Mouse (Mus musculus) heart, postnatal 36 days (tissue): ENCODE measurements around the gene Cnih2. TPM values are rescaled to one million over a fixed set of nuclear protein-coding genes. Genes with fewer than 3 reads are reported as not detected.
"Not testable (repeated sequence)": the region's sequence is repeated elsewhere in the genome, so short reads cannot be mapped to it uniquely, and the experiment has no call there.

Source experiments
- DNase-seq, 2 experiments: peaks; one replicate each; pipeline ENCODE4 v3.0.0; 2021 to 2022
- intact Hi-C: fragments of 180-260 bp; cut with DNase I; formaldehyde crosslinking; loops from one replicate; pipeline ENCODE4 v1.15.1; 2025
- total RNA-seq, 2 experiments: library from RNA; stranded (reverse); gene quantifications; 2 replicates each; pipeline ENCODE4 v1.2.3; 2021

Cnih2 gene
- total RNA-seq, 2 experiments from 2014 or later = 0.30 to 0.31 TPM

DNA sequence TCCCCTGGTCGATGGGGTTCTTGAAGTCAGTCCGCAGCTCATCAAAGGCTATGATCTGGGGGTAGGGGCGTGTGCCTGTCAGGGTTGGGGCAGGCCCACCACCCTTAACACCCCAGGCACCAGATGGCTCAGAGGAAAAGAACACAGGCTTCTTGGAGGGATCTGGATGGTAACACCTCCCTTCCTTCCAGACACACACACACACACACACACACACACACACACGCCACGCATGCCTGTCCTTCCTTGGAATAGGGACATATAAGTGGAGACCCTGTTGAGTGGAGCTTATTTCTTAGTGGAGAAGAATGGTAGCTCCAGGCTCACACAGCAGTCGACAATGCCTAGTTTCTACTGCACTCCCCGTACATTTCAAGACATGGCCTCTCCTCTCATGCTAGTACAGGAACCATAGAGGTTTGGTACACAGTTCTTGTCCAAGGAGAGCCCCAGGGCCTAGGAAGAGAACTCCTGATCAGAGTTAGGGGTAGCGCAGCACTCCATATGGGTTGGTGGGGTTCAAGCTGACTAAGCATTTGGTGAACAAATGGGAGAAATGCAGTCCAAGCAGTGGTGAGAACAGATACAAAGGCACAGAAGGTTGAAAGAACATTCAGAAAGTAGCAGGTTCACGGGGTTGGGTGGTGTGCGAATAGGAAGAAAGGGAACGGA is 3.4 kb downstream of the Cnih2 start:
- intact Hi-C loops = loop anchor here (2.0 kb wide), 1 partner anchor 44 kb away; no protein-coding TSS in a partner anchor
- DNase-seq = no peak

GRCm38 (mm10) chr19:5094243-5094632 is 4.1 kb downstream of the Cnih2 start:
- intact Hi-C loops = loop anchor here (2.0 kb wide), 1 partner anchor 45 kb away; no protein-coding TSS in a partner anchor
- DNase-seq = peak; percentile 84 to 91

DNA sequence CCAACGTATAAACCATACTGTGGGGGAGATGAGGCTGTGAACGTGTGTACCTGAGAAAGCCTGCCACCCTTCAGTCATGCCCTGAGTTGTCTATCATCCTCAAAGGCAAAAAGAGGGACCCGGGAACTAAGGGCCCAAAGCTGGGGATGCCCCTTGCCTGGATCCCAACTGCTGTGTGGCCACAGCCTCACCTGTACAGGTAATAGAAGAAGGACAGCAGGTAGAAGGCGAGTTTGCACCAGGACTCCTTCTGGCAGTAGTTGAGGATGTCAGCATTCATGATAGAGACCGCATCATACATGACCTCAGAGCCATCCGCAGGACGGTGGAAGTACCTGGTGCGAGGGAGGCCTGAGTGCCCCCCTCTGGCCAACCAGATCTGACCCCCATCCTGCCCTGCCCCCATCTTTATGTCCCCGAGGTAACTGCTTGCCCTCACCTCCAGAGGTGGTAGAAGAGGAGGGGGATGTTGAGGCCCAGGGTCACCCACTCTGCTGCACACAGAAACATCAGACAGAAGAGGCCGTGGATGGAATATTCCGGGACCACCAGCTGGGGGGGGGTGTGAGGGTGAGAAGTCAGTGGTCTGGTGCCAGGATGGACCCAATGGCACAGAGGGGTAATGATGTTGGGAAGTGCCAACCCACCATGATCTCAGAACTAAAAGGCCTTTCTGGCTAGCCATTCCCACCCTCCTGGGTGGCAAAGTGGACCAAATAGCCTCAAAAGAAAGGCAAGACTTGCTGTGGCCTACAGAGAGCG is 4.7 kb downstream of the Cnih2 start:
- DNase-seq = no peak
- intact Hi-C loops = loop anchor here (2.0 kb wide), 1 partner anchor 45 kb away; no protein-coding TSS in a partner anchor

DNA sequence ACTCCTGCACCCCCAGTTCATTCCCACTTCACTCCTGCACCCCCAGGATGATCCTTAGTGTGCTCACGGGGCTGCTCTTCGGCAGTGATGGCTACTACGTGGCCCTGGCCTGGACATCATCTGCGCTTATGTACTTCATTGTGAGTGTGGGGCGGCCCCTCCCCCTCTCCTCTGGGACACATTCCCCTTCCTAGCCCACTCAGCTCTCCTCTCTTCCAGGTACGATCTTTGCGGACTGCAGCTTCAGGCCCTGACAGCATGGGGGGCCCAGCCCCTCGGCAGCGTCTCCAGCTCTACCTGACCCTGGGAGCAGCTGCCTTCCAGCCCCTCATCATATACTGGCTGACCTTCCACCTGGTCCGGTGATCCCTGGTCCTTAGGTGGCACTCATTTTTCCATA is 6.2 kb downstream of the Cnih2 start:
- no peak for DNase-seq
- intact Hi-C loops = no loop called here

DNA sequence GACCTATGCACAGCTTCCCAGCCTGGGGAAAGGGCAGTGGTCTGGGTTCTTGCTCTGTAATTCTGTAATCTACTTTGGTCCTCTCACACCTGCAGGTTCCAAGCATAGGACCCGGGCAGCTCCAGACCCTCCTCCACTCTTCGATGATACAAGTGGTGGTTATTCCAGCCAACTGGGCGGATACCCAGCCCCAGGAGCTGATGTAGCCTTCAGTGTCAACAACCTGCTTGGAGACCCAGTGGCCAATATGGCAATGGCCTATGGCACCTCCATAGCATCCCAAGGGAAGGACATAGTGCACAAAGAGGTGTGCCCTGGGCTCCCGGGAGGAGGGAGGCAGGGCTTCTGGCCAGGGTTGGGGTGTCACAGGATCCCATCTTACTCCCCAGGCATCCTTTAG is 9.0 kb downstream of the Cnih2 start:
- intact Hi-C loops = no loop called here
- DNase-seq = no peak

- intact Hi-C loops = no loop called here
- peak; percentile 93 to 94 for DNase-seq
Measured at GRCm38 (mm10) chr19:5087884-5088728, 10.2 kb downstream of the Cnih2 start, which contains the start of gene Yif1a. TSS of gene Yif1a (plus strand) at chr19:5088538.

DNA sequence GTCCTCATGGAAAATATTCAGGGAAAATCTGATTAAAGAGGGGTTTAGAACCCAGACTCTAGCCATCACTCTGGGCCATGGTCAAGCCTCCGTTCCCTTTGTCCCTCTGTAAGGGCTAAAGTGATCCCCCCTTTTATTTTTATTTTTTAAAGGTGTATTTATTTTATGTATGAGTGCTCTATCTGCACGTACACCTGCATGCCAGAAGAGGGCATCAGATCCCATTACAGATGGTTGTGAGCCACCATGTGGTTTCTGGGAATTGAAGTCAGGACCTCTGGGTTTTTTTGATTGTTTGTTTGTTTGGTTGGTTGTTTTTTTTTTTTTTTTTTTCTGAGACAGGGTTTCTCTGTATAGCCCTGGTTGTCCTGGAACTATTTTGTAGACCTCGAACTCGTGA is 11.8 kb downstream of the Cnih2 start:
- intact Hi-C loops, DNase-seq: not testable (repeated sequence)

DNA sequence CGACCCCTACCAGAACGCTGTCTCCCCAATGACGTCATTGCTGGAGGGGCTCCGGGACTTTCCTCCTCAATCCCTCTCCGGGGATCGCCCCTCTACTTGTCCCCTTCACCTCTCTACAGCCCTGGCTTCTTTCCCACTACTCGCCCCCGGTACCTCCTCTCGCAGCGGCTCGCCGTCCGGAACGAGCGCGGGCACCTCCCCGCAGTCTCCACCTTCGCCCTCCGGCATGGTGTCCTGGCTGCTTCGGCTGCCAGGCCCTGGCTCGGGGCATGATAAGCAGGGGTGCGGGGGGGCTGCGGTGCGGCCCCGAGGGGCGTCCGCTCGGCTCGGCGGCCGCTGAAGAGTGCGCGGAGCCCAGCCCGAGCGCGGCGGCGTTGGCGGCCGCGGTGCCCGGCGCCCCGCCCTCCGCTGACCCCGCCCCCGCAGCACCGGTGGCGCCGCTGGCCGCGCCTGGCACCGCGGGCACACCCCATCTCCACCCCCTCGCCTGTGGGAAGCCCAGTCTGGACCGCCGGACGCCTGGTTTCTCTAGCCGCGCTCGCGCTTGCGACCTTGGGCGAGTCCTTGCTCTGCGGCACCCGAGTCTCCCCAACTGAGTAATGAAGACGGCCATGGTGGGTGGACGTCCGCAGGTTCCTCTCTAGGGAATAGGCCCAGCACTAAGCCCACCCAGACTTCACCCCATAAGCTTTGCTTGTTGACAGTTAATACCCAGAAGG is 13.0 kb downstream of the Cnih2 start, which contains the start of gene Tmem151a:
Gene Tmem151a (minus strand): TSS at position 387 of the 719 bp plus-strand sequence.
- intact Hi-C loops = no loop called here
- DNase-seq = no peak

DNA sequence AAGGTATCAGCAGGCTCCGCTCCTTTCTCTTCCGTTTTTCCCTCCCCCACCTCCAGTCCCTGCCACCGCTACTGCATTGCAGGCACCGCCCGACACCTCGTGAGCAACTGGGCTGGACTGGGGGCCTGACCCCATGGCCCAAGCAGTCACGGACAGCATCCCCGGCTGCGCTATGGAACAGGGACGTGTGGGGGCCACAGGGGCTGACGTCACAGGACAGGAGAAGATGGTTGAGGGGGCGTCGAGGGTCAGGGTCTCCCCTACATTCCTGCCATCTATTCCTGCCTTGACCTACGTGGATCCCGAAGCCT is 13.5 kb downstream of the Cnih2 start:
- intact Hi-C loops = no loop called here
- DNase-seq = no peak

GRCm38 (mm10) chr19:5083961-5084833 is 14.1 kb downstream of the Cnih2 start:
- DNase-seq = no peak
- intact Hi-C loops = no loop called here

- DNase-seq = no peak
- intact Hi-C loops = no loop called here
Measured at GRCm38 (mm10) chr19:5082596-5082995, 15.7 kb downstream of the Cnih2 start.

DNA sequence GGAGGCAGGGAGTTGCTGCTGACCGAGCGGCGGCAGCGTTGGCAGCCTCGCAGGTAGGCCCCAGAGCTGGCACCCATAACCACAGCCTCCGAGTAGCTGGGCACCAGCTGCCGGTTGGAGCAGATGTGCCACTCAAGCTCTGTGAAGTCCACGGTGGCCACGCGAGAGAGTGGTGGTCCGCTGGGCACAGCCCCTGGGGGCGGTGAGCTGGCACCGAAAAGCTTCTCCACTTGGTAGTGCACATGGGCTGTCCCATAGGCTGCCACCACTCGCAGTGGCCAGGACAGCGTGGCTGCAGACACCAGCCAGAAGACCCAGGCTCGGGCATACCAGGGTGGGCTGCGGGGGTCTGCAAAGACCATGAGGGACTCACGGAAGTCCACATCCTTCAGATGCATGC is 16.3 kb downstream of the Cnih2 start:
- DNase-seq = no peak
- intact Hi-C loops = no loop called here

- no peak for DNase-seq
- intact Hi-C loops = no loop called here
Measured at GRCm38 (mm10) chr19:5079279-5079678, 19.0 kb downstream of the Cnih2 start.

- intact Hi-C loops = loop anchor here (1.0 kb wide), 2 partner anchors 17 to 58 kb away; no protein-coding TSS in a partner anchor
- DNase-seq = no peak
Measured at GRCm38 (mm10) chr19:5073518-5073917, 24.8 kb downstream of the Cnih2 start.

DNA sequence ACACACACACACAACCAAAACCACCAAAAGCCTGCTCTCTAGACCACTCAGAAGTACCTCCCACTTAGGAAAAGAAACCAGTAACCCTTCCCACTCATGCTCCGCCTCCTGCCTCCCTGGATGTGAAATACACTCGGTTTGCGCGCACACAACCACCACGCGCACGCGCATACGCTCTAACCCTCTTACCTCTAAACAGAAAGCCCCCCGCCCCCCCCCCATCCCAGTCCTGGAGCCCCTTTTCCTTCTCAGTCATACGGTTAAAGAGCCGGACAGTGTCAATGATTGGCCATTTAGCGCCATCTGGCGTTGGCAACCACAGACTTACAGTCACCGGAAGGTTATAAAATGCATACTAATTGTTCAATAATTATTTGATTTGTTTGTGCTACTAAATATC is 25.3 kb downstream of the Cnih2 start:
- peak; percentile 66 to 81 for DNase-seq
- intact Hi-C loops = loop anchor here (1.0 kb wide), 2 partner anchors 17 to 58 kb away; no protein-coding TSS in a partner anchor

DNA sequence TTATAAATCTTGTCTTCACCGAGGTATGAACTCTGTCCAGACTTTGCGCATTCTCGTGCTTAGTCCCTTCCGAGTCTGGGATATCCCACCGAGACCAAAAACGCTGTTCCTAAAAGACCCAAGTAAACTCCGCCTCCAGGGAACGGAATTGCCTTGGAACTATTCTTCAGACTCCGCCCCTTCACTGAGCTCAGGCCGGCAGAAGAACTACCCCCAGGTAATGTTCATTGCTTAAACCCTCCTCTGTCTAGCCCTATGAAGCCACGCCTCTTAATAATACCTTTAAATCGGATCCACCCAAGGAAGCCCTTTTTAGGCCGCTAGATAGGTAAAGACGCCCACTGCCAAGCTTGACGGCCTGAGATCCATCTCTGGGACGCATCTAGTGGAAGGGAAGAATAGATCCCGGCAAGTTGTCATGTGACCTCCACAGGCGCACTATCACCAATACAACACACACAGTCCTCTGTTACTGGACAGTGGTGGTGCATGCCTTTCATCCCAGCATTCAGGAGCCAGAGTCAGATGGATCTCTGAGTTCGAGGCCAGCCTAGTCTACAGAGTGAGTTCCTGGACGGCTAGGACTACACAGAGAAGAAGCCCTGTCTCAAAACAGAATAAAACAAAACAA is 25.8 kb downstream of the Cnih2 start:
- intact Hi-C loops = loop anchor here (1.0 kb wide), 2 partner anchors 16 to 57 kb away; no protein-coding TSS in a partner anchor
- DNase-seq = no peak

GRCm38 (mm10) chr19:5071545-5072369 is 26.6 kb downstream of the Cnih2 start:
- intact Hi-C loops = no loop called here
- peak; percentile 73 to 81 for DNase-seq

GRCm38 (mm10) chr19:5071077-5071476 is 27.2 kb downstream of the Cnih2 start:
- intact Hi-C loops = no loop called here
- DNase-seq = no peak
